Mouse (Mus musculus): ENCODE data around the gene Krtap4-6. TPM values are rescaled to one million over a fixed set of nuclear protein-coding genes. Genes with fewer than 3 reads are reported as not detected.

Gene Krtap4-6
- polyA plus RNA-seq, 1 experiment from 2014 or later, result not detected

- no peaks in the 10 kb centered on the region for H3K27me3 ChIP-seq (replicated peaks; ENCODE audit: control insufficient read depth, insufficient read depth, low read length)
- ATAC-seq (replicated peaks; ENCODE audit: low FRiP score, low TSS enrichment, low read depth) (no peak), DNase-seq (ENCODE audit: low spot score) (no peak)
- H3K4me1 ChIP-seq (replicated peaks; ENCODE audit: control insufficient read depth, insufficient read depth, low read length), result no peaks in the 10 kb centered on the region
- WGBS, result 77% methylated on average over 2 of the region's 2 CpGs
- no peaks in the 10 kb centered on the region for H3K9me3 ChIP-seq (ENCODE audit: control insufficient read depth, low read length)
- no peak within 1 kb of the TSS for H3K9ac ChIP-seq (ENCODE audit: low read length)
- no peak within 1 kb of the TSS for H3K4me2 ChIP-seq (ENCODE audit: low read length)
- H3K4me3 ChIP-seq (ENCODE audit: low read depth, low read length), result no peak within 1 kb of the TSS
- H3K27ac ChIP-seq (ENCODE audit: low read depth), result no peak within 1 kb of the TSS
- no peaks in the 10 kb centered on the region for H3K36me3 ChIP-seq (ENCODE audit: control insufficient read depth, insufficient read depth, low read length)
These were observed 45.4 kb downstream of the Krtap4-6 start, which contains the start of gene Gm11562 for GRCm38 (mm10) chr11:99620335-99620734. TSS of gene Gm11562 (minus strand) at chr11:99620435.

Other genes with a start within 250 kb of the Krtap4-6 start
- not detected in 2 replicates for gene Krt12, start 243.7 kb downstream of the Krtap4-6 start, polyA plus RNA-seq (2014; fragmentation: Nextera tagmentation; extraction: Ambion mirVana)
- 16.5 and 17.1 TPM in 2 replicates for gene Krt20, start 227.8 kb downstream of the Krtap4-6 start, polyA plus RNA-seq (2014; fragmentation: Nextera tagmentation; extraction: Ambion mirVana)
- gene Krt23, start 172.8 kb downstream of the Krtap4-6 start, polyA plus RNA-seq (2014; fragmentation: Nextera tagmentation; extraction: Ambion mirVana), result 6.0 and 9.2 TPM in 2 replicates
- not detected in 2 replicates for gene Krt39, start 144.6 kb downstream of the Krtap4-6 start, polyA plus RNA-seq (2014; fragmentation: Nextera tagmentation; extraction: Ambion mirVana)
- not detected in 2 replicates for gene Krt40, start 122.8 kb downstream of the Krtap4-6 start, polyA plus RNA-seq (2014; fragmentation: Nextera tagmentation; extraction: Ambion mirVana)
- not detected in 2 replicates for gene Krtap3-3, start 115.1 kb downstream of the Krtap4-6 start, polyA plus RNA-seq (2014; fragmentation: Nextera tagmentation; extraction: Ambion mirVana)
- gene Krtap3-2, start 109.1 kb downstream of the Krtap4-6 start, polyA plus RNA-seq (2014; fragmentation: Nextera tagmentation; extraction: Ambion mirVana), result not detected in 2 replicates
- not detected in 2 replicates for gene Gm11939, start 106.5 kb downstream of the Krtap4-6 start, polyA plus RNA-seq (2014; fragmentation: Nextera tagmentation; extraction: Ambion mirVana)
- not detected in 2 replicates for gene Krtap3-1, start 99.3 kb downstream of the Krtap4-6 start, polyA plus RNA-seq (2014; fragmentation: Nextera tagmentation; extraction: Ambion mirVana)
- gene Krtap1-5, start 84.9 kb downstream of the Krtap4-6 start, polyA plus RNA-seq (2014; fragmentation: Nextera tagmentation; extraction: Ambion mirVana), result not detected in 2 replicates
- not detected in 2 replicates for gene Krtap1-4, start 82.3 kb downstream of the Krtap4-6 start, polyA plus RNA-seq (2014; fragmentation: Nextera tagmentation; extraction: Ambion mirVana)
- not detected in 2 replicates for gene Krtap1-3, start 74.6 kb downstream of the Krtap4-6 start, polyA plus RNA-seq (2014; fragmentation: Nextera tagmentation; extraction: Ambion mirVana)
- gene Krtap9-3, start 67.9 kb downstream of the Krtap4-6 start, polyA plus RNA-seq (2014; fragmentation: Nextera tagmentation; extraction: Ambion mirVana), result not detected in 2 replicates
- not detected in 2 replicates for gene Gm11938, start 62.7 kb downstream of the Krtap4-6 start, polyA plus RNA-seq (2014; fragmentation: Nextera tagmentation; extraction: Ambion mirVana)
- not detected in 2 replicates for gene Gm11937, start 55.8 kb downstream of the Krtap4-6 start, polyA plus RNA-seq (2014; fragmentation: Nextera tagmentation; extraction: Ambion mirVana)
- not detected in 2 replicates for gene Krtap2-4, start 51.1 kb downstream of the Krtap4-6 start, polyA plus RNA-seq (2014; fragmentation: Nextera tagmentation; extraction: Ambion mirVana)
- gene Gm11562, start 45.5 kb downstream of the Krtap4-6 start, polyA plus RNA-seq (2014; fragmentation: Nextera tagmentation; extraction: Ambion mirVana), result not detected in 2 replicates
- not detected in 2 replicates for gene Krtap4-1, start 37.7 kb downstream of the Krtap4-6 start, polyA plus RNA-seq (2014; fragmentation: Nextera tagmentation; extraction: Ambion mirVana)
- gene Krtap4-2, start 30.9 kb downstream of the Krtap4-6 start, polyA plus RNA-seq (2014; fragmentation: Nextera tagmentation; extraction: Ambion mirVana), result not detected in 2 replicates
- not detected in 2 replicates for gene Krtap4-7, start 21.9 kb downstream of the Krtap4-6 start, polyA plus RNA-seq (2014; fragmentation: Nextera tagmentation; extraction: Ambion mirVana)
- not detected in 2 replicates for gene Gm11555, start 15.7 kb downstream of the Krtap4-6 start, polyA plus RNA-seq (2014; fragmentation: Nextera tagmentation; extraction: Ambion mirVana)
- not detected in 2 replicates for gene Gm11563, start 7.0 kb downstream of the Krtap4-6 start, polyA plus RNA-seq (2014; fragmentation: Nextera tagmentation; extraction: Ambion mirVana)
- not detected in 2 replicates for gene Gm14190, start 24.8 kb upstream of the Krtap4-6 start, polyA plus RNA-seq (2014; fragmentation: Nextera tagmentation; extraction: Ambion mirVana)
- not detected in 2 replicates for gene Gm14180, start 68.3 kb upstream of the Krtap4-6 start, polyA plus RNA-seq (2014; fragmentation: Nextera tagmentation; extraction: Ambion mirVana)
- gene Gm11595, start 107.0 kb upstream of the Krtap4-6 start, polyA plus RNA-seq (2014; fragmentation: Nextera tagmentation; extraction: Ambion mirVana), result not detected in 2 replicates
- gene Krtap4-8, start 114.7 kb upstream of the Krtap4-6 start, polyA plus RNA-seq (2014; fragmentation: Nextera tagmentation; extraction: Ambion mirVana), result not detected in 2 replicates
- not detected in 2 replicates for gene Krtap4-9, start 119.2 kb upstream of the Krtap4-6 start, polyA plus RNA-seq (2014; fragmentation: Nextera tagmentation; extraction: Ambion mirVana)
- not detected in 2 replicates for gene Gm11596, start 127.5 kb upstream of the Krtap4-6 start, polyA plus RNA-seq (2014; fragmentation: Nextera tagmentation; extraction: Ambion mirVana)
- not detected in 2 replicates for gene Gm11569, start 133.0 kb upstream of the Krtap4-6 start, polyA plus RNA-seq (2014; fragmentation: Nextera tagmentation; extraction: Ambion mirVana)
- not detected in 2 replicates for gene Gm11554, start 138.5 kb upstream of the Krtap4-6 start, polyA plus RNA-seq (2014; fragmentation: Nextera tagmentation; extraction: Ambion mirVana)
- not detected in 2 replicates for gene Krtap4-13, start 143.9 kb upstream of the Krtap4-6 start, polyA plus RNA-seq (2014; fragmentation: Nextera tagmentation; extraction: Ambion mirVana)
- gene Gm11564, start 149.7 kb upstream of the Krtap4-6 start, polyA plus RNA-seq (2014; fragmentation: Nextera tagmentation; extraction: Ambion mirVana), result not detected in 2 replicates
- gene 2300003K06Rik, start 172.1 kb upstream of the Krtap4-6 start, polyA plus RNA-seq (2014; fragmentation: Nextera tagmentation; extraction: Ambion mirVana), result not detected in 2 replicates
- 0.19 TPM in 1 of 2 replicates, not detected in the other for gene Krtap4-16, start 185.6 kb upstream of the Krtap4-6 start, polyA plus RNA-seq (2014; fragmentation: Nextera tagmentation; extraction: Ambion mirVana)
- not detected in 2 replicates for gene Gm11568, start 192.0 kb upstream of the Krtap4-6 start, polyA plus RNA-seq (2014; fragmentation: Nextera tagmentation; extraction: Ambion mirVana)
- not detected in 2 replicates for gene Gm11559, start 198.5 kb upstream of the Krtap4-6 start, polyA plus RNA-seq (2014; fragmentation: Nextera tagmentation; extraction: Ambion mirVana)
- gene Krtap9-1, start 207.4 kb upstream of the Krtap4-6 start, polyA plus RNA-seq (2014; fragmentation: Nextera tagmentation; extraction: Ambion mirVana), result not detected in 2 replicates
- gene Gm11567, start 213.2 kb upstream of the Krtap4-6 start, polyA plus RNA-seq (2014; fragmentation: Nextera tagmentation; extraction: Ambion mirVana), result not detected in 2 replicates
- not detected in 2 replicates for gene Krtap31-1, start 242.0 kb upstream of the Krtap4-6 start, polyA plus RNA-seq (2014; fragmentation: Nextera tagmentation; extraction: Ambion mirVana)
- not detected in 2 replicates for gene Gm11565, start 248.8 kb upstream of the Krtap4-6 start, polyA plus RNA-seq (2014; fragmentation: Nextera tagmentation; extraction: Ambion mirVana)